Mouse (Mus musculus) CD4-positive naive resting alpha-beta T cell, adult 57 days (primary cell): Measurements from ENCODE around the gene Prpf38b. TPM values are rescaled to one million over a fixed set of nuclear protein-coding genes. Genes with fewer than 3 reads are reported as not detected.

Experiments
- total RNA-seq: library from RNA; stranded (reverse); gene quantifications from one replicate; pipeline ENCODE4 v1.2.4, GENCODE M21; 2023

The Prpf38b gene
- total RNA-seq = 244 TPM

DNA sequence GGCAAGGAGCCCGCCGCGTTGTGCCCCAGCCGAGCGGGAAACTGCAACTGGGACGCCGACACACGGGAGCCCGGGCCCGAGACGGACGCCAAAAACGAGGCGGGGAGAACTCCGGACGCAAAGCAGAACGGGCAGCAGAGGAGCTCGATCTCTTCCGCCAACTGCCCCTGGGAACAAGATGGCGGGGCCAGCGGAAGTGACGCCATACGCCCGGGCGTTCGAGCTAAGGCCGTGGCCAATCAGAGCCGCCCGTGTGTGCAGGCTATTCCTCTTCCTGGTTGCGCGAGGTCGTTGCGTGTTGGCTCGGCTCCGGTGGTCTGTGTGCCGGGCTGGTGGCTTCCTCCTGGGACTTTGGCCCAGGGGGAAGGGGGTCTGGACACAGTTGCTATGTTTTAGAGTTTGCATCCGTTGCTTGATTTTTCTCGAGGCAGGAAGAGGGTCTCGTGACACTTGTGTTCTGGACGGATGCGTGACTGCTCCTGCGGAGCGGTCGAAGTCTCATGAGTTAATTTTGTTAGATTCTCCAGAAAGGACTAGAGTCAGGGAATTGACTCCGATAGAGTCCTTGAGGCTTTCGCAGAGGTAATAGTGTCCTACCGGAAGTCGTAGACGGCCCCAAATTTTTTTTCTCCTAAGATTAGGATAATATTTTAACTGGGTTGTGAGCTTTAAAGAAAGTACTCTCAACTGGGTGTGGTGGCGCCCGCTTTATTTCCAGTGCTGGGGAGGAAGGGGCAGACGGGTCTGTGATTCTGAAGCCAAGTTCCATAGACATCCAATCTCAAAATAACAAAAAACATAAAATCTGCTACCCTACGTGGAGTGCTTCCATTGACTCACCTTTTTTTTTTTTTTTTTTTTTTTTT, at the start of gene Prpf38b:
Gene Prpf38b, minus strand, starts transcription at position 180 of the 866 bp plus-strand sequence.

GRCm38 (mm10) chr3:108940001-108940633, 28.6 kb upstream of the Prpf38b start, which contains the start of gene Gm9857:
Gene Gm9857 (minus strand): TSS chr3:108940445.

DNA sequence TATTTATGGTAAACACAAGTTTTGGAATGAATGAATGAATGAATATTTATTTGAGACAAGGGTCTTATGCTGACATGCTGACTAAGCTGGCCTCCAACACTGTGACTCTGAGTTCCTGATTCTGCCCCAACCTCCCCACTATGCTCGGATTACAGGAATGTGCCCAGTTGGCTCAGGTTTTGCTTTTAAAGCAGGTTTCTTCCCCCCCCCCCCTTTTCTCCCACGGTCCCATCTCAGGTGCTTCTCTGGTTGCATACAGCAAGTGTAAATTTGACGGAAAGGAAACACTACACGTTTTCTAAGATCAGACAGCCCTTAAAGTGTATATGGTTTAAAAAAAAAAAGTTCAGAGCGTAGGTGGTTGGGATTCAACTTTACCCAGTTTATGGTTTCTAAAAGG, 28.0 kb upstream of the Prpf38b start, which contains the start of gene Henmt1:
Gene Henmt1, plus strand, starts transcription at position 301 of the 400 bp plus-strand sequence.

GRCm38 (mm10) chr3:108889908-108890307, 21.6 kb downstream of the Prpf38b start, which contains the start of gene Fndc7:
Gene Fndc7 (minus strand): TSS chr3:108890008.

Other genes with a start within 250 kb of the Prpf38b start
- gene Gpsm2, start 189.4 kb downstream of the Prpf38b start, total RNA-seq = 5.7 TPM
- not detected for gene Aknad1, start 172.1 kb downstream of the Prpf38b start, total RNA-seq
- 79.2 TPM for gene Stxbp3, start 71.2 kb downstream of the Prpf38b start, total RNA-seq
- gene Fndc7, start 21.7 kb downstream of the Prpf38b start, total RNA-seq = not detected
- 1.3 TPM for gene Henmt1, start 28.1 kb upstream of the Prpf38b start, total RNA-seq
- gene Gm9857, start 28.7 kb upstream of the Prpf38b start, total RNA-seq = not detected
- gene Fam102b, start 115.9 kb upstream of the Prpf38b start, total RNA-seq = 10.2 TPM
- gene Slc25a54, start 168.7 kb upstream of the Prpf38b start, total RNA-seq = not detected
- 8.6 TPM for gene Slc25a24, start 211.4 kb upstream of the Prpf38b start, total RNA-seq